Mouse (Mus musculus): ENCODE measurements around the gene 1700015F17Rik.

1700015F17Rik gene

DNA sequence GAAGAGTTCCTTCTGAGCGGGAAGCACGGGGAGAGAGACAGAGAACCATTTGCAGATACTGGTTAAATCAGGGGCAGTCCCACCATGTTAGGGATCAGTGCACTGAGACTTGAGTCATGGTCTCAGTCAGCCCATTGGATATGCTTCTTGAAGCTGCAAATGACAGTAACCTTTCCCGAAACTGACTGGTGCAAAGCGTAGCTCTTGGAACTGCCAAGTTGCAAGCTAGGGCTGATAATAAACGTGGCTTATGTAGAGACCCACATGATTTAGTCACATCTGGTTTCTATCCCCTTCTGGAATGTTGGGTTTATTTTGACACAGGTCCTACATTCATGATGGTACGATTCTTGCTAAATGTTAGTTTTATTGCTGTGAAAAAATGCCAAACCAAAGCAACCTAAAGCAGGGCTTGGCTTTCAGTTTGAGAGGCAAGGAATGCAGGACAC is 55.2 kb downstream of the 1700015F17Rik start:
- no peak for DNase-seq (ENCODE audit: low spot score)

DNA sequence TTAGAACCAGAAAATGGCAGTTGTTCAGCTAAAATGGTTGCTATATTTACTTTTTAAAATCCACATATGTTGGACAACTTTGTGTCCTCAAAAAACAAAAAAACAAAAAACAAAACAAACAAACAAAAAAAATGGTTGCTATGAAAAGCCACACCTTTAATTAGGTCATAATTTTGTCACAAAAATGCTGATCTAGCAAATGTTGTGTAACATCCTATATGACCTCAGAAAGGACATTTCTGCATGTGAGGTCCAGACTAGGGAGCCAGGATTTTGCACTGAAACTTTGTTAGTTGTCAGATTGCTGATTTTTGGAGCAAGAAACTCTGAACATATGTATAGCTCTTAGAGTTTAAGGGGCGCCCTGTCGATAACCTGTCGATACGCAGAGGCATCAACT is 55.9 kb downstream of the 1700015F17Rik start:
- no peak for DNase-seq (ENCODE audit: low spot score)

GRCm38 (mm10) chr5:5421439-5421838 is 57.5 kb downstream of the 1700015F17Rik start:
- DNase-seq (ENCODE audit: low spot score) = no peak

- no peak for DNase-seq (ENCODE audit: low spot score)
These were observed 58.9 kb downstream of the 1700015F17Rik start, which contains the start of gene Cdk14 for GRCm38 (mm10) chr5:5419992-5420455. Gene Cdk14, minus strand, starts transcription at chr5:5420312.

DNA sequence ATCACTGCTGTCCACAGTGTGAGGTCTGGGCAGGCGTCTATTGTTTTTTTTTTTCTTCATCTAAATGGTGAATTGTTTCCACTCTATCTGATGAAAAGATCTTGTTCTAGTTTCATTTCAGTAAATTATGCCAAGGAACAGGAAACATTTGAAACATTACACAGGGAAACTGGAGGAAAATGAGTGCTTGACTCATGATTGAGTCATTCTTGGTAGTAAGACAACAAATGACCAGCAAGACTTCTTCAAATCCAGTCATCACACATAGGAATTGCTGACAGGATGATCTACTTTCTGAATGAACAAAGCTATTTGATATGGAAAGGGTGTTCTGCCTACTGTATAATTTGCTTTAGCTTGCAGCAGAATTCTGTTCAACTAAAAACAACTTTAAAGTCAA is 59.7 kb downstream of the 1700015F17Rik start:
- no peak for DNase-seq (ENCODE audit: low spot score)

DNA sequence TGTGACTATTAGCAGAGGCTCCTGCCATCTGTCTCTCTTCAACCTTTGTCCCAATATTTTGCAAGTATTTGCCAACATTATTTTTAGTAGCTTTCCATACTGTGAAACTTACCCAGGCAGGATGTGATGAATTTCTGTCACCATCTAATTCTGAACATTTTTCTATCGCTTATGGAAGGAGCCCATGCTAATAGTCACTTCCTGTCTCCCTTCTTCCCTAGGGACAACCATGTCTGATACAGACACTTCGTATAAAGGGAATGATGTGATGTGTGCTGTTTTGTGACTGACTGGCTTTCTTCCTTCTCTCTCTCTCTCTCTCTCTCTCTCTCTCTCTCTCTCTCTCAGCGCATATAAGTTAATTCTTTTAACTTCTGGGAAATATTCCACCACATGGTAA is 64.1 kb downstream of the 1700015F17Rik start:
- DNase-seq (ENCODE audit: low spot score) = no peak

DNA sequence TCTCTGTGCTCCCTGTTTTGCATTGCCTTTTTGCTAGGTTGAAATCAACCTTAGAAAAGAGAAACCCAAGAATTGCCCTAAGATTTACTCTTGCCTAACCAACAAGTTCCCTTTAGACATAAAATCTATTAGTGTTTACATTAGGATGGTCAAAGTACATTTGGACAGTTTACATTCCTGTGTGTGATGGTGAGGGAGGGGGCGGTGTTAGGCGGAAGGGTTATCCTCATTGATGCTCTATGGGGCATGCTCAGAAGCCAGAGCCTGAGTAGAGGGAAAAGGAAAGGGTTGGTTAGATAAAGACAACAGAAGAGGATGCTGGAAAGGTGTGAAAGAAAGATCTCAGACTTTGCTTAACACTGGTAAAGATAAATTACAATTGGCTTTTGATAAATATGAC is 67.1 kb downstream of the 1700015F17Rik start:
- DNase-seq (ENCODE audit: low spot score) = no peak

GRCm38 (mm10) chr5:5401986-5402385 is 77.0 kb downstream of the 1700015F17Rik start:
- no peak for DNase-seq (ENCODE audit: low spot score)

DNA sequence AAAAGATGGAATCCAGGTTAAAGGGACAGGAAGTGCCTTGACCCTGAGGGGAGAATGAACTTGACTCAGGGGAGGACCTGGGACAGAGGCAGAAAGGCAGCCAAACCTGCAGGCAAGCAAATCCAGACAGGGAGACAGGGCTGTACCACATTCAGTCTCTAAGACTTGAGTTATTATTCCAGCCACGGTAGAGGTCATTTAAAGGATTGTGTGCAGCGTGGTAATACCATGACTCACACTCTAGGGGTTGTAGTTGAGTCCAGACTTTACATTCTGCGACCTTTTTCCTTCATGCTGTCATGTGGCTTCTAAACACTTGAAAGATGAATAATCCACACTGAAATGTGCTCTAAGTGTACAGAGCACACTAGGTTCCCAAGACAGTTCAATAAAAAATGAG is 86.2 kb downstream of the 1700015F17Rik start:
- no peak for DNase-seq (ENCODE audit: low spot score)
